Mouse (Mus musculus): ENCODE results near the gene P3h2.

Gene P3h2

DNA sequence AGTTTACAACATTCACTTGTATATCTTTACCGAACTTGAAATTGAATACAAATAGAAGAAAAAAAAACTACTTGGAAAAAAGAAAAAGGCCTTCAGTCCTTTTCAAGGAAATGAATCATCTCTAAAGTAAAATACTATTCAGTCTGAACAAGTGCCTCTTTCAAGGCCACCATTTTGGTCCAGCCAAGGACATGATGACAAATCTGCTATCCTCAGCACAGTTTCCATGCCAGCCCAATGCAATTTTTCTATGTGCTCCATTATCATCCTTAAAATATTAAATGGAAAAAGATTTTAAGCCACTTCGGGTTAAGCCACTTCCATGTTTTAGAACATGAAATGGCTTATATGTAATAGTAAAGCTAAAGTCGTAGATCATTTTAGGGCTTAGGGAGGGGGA lies 35.2 kb downstream of the P3h2 start:
- no peak for DNase-seq (ENCODE audit: low spot score in 2 of 2)

DNA sequence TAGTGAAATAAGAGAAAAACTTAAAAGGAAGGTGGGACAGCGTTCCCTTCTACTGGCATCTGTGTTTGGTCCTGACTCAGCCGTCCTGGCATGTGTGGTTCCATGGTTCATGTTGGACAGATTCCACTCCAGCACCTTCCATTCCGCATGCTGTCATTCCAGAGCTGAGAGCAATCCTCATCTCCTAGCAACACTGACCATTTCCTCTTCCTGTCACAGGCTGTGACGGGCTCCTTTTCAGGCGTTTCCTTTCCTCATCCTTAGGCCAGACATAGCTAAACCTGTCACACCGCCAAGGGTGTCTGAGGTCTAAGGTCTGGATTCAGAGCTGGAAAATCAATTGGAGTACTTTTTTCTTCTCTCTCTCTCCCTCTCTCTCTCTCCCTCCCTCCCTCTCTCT lies 40.5 kb downstream of the P3h2 start:
- DNase-seq (ENCODE audit: low spot score in 2 of 2): no peak

DNA sequence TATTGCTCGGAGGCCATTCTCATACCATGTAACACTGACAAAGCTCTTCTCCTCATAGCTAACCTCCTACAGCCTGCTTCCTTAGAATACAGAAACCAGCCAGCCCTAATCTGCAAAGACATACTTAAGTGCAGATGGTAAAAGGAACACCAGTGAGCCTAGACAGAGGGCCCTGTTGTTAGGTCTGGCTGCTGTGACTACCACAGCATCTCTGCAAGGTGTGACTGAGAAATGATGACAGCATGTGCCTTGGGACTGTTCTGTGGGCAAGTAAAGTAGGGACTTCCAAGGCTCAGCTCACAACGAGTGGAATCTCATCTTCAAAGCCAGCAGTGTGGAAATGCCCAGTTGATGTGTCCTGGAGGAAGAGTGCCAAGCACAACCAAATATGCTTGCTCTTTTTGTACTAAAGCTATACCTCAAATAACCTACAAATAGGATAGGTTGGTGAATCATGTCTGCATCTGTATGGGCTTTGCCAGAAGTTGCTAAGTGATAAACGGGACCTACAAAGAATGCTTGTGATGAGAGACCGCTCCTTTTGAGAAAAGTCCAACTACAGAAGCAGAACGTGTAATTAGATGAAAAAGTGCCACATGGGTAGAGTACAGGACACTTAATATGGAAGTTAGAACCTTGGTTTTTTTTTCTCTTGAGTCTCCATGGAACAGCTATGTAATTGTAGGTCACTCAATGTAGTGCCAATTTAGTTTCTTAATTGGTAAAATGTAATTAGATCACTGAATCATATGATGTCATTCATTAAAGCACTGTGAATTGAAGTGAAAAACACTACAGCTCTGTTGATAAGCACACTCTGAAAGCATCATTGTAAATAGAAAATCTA lies 45.1 kb downstream of the P3h2 start:
- no peak for DNase-seq (ENCODE audit: low spot score in 2 of 2)

DNA sequence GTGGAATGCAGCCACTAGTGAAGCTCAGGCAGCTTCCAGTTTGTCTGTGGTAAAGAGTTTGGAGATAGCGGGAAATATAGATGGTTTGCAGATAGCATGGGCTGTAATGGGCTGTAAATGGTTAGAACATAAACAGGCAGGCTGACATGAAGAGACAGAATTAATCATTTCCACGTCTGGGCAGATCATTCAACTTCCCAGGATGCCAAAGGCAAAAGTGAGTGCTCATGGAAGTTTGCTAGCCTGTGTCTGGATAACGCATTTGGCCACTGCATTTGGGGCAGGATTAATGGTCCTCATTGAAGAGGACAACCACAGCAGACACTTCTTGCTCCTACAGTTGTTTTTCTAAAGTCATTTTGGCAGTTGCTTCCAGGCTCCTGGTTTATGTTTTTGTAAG lies 52.0 kb downstream of the P3h2 start:
- no peak for DNase-seq (ENCODE audit: low spot score in 2 of 2)

DNA sequence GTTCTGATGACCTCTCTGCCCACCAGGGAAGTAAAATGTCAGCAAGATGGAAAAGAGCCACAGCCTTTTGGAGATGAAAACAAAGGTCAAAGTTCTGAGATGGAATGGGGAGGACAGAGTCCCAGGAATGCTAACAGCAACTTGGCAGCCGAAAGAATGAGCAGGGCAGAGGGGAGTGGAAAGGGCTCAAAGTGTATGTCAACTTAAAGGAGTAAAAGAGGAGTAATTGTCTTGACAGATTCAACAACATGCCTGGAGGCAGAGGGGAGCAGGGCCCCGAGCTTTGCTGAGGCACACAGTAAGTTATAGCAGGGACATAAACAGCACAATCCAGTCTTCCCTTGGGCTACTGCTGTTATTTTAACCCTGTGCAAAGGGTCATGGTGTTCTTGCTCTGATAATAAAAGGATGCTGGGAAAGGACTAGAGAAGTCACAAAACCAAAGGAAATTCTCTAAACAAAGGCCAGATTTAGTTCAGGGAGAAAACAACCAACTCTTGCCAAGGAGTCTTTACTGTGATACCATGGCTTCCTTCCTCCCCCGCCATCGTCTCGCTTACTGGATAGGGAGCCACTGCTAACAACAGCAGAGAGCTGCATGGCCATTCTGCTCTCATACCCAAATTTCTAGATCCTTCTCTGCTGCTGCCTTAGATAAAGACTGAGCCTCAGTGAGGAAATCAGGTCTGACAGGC lies 56.0 kb downstream of the P3h2 start:
- DNase-seq (ENCODE audit: low spot score in 2 of 2): no peak

DNA sequence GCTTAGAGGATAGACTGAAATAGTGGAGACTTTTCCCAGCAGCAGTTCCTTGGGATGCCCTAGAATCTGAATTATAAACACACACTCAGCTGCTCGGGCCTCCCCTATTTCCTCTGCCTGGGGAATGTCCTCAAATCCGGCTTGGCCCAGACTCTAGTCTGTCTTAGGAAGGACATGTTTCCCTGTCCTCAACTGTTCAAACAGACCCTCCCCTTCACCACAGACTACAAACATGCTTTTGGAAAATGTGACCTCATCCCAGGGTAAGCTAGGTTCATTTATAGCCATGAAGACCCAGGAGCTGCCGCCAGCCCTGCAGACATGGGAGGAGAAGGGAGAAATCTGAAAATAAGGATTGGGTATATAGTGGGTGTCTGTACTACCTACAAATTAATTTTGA lies 57.7 kb downstream of the P3h2 start:
- no peak for DNase-seq (ENCODE audit: low spot score in 2 of 2)

DNA sequence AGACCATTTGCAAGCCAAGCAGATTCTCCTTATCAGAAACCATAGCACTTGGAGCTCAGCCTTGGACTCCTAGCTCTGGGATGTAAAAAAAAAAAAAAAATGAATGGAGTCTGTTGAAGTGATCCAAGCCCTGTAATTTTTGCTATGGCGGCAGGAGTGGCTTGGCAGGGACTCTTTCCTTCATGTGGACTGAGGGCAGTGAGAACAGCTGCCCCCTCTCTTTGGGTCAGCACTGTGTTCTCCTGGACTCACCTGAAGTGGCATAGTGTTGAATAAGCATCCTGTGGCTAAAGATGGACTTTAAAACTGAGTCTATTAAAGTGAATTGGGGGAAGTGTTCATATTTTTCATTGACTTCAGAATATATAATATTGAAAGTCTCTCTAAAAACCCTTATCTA lies 58.2 kb downstream of the P3h2 start:
- no peak for DNase-seq (ENCODE audit: low spot score in 2 of 2)

DNA sequence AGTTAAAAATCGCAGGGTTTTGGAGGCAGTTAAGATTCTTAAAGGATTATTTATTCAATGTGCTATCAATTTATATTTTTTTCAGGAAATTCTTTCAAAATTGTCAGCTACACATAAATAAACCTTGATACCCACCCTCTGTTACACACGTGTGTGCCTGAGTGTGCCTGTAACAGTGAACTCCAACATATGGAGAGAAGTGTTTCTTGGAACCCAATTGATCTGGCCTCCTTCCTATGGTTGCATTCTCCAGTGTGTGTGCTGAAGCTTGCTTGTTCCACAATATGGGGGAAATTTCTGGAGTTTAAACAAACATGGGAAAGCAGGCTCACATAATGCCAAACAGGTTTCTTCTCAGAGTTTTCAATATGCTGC lies 63.7 kb downstream of the P3h2 start:
- no peak for DNase-seq (ENCODE audit: low spot score in 2 of 2)

DNA sequence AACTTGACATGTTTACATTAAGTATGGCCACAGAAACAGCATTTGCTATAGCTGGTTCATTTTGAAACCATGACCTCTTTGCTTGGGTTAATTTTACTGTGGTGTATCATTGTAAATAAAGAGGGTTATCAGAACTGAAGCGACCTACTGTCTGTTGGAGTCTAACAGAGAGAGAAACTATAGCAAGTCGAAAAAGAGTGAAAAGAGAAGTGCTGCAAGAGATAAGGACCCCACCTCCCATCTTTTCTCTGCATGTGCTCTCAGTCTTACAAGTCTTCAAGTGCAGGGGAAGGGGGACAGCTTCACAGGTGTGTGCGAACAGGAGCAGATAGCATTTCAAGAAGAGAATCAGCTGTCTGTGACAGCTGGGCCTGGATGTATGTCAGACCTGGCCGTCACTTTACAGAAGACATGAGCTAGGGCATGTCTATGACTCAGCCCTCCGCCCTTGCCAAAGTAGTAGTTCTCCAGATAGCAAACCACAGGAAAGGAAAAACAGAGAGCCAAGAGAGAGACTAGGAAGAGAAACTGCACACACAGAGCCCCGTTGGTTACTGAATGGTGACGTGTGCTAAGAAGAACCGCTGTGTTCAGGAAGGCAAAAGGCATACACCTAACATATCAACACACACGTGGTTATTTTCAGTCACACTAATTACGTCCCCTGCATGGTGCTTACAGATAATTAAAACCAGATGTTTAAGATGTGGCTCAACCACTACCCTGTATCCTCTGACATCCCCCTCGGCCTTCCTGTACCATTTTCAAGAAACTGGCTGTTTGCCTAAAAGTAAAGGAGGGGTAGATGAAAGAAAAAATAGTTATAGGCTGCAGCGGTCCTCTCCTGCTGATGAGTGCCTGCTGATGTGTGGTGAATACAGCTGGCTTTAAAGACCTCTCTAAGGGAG lies 64.3 kb downstream of the P3h2 start:
- no peak for DNase-seq (ENCODE audit: low spot score in 2 of 2)

DNA sequence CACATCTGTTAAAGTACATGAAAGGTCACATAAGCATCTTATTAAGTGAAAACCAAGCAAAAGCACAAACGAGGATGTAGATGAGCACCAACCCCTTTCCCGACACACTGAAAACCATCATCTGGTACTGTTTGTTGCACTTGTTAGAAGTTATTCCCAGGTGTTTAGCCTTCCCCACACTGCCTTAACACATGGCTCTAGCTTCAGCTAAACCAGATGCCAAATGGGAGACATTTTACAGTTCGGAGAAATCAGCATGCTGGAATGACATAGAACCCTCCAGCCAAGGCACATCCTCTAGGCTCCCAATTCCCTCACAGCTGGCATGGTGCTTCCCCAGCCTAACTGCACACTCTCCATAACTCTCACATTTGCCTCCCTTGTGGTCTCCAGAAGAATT lies 66.3 kb downstream of the P3h2 start:
- DNase-seq (ENCODE audit: low spot score in 2 of 2): no peak

DNA sequence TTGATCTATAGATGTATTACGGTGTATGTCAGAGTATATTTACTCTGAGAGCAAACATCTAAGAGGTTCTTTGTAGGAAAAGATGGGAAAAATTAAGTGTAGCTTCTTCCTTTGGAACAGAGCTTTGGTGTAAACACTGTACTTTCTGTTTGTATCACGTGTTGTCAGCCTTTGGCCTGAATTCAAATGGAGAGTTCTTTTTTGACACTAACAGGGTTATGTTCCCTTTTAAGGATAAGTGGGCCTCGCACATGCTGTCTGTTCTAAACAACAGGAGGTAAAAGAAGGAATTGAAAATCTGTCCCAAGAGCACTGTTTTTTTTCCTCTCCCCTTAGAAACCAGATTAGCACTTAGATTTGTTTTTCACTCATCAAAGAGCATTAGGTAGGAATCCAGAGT lies 70.1 kb downstream of the P3h2 start:
- no peak for DNase-seq (ENCODE audit: low spot score in 2 of 2)

DNA sequence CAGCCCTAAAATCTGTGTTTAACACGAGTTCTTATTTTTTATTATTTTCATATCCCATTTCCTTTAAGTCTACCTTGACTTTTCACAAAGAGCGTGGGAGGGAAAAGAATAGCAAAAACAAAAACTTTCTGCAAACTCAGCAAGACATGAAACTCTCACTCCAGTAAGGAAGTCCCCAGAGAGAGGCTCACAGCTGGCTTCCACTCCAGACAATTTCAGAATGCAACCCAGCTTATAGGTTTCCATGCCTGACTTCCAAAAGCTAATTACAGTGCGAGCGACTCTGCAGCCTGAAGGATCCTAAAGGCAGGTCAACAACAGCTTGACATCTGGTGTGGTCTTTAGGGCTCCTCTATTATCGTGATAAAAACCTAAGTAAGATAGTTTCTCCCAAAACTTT lies 70.5 kb downstream of the P3h2 start:
- no peak for DNase-seq (ENCODE audit: low spot score in 2 of 2)

DNA sequence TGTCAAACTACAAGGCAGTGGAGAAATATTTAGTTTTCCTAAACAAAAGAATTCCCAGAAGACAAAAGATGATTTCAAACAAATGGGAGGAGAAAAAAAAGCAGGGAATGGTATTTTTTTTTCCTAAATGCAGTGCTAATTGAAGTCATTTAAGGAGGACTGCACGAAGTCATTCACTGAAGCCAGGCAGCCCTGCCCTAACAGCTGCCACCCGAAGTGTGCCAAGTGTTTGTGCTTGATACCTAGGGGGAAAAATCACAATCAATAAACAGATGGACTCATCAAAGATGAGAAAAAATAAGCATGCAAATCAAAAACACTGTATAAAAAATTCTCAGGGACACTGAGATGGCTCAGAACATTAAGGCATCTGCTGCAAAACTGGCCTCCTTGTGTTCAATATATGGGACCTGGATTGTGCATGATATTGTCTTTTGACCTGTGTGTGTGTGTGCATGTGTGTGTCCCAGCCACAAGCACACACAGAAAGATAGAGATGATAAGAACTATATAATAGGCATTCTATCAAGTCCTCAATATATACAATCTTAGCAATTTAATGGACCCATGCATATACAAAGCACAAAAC lies 76.1 kb downstream of the P3h2 start:
- DNase-seq (ENCODE audit: low spot score in 2 of 2): no peak

DNA sequence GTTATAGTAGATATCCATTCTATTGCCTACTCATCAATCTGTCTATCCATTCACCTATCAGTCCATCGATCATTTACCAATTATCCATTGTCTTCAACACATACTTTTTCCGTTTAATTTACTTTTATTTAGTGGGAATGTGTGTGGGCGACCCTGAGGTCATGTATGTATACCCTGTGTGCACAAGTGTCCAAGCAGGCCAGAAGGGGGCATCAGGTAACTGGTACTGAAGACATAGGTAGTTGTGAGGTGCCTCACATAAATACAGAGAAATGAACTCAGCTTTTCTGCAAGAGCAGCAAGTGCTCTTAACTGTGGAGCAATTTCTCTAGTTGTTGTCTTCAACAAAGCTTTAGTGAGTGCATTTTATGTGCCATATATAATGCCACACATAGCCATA lies 79.2 kb downstream of the P3h2 start:
- no peak for DNase-seq (ENCODE audit: low spot score in 2 of 2)

DNA sequence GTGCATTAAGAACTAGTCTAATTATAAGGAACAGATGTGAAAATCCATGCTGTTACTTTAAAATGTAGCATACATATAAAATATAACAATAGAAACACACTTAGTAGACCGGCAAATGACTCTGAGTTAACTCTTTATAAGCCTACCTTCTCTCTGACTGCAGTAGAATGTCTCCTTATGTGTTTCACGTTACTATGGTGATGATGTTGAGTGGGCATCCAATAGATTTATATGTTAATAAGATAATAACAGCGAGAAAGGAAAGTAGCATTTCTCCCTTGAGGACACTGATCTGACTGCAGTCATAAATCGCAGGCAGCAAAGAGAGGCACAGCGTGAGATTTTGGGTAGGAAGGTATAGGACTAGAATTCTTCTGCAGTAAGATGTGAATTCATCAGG lies 81.0 kb downstream of the P3h2 start:
- no peak for DNase-seq (ENCODE audit: low spot score in 2 of 2)

DNA sequence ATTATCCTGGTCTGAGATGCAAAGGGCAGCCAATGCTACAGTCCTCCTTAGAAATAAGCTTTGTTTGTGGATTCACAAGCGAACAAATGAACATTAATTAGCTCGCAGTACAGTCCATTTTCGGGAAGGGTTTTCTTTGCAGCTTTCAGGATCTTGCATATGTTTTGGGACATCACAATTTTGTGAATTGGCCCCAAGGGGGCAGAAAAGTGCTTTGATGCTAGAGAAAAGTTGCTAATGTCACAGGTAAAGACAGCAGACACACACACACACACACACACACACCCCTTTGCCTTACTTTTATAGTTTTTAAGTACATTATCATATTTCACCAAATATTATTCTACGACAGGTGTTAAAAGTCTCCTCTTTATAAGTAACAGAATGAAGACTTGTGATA lies 82.2 kb downstream of the P3h2 start:
- DNase-seq (ENCODE audit: low spot score in 2 of 2): no peak

DNA sequence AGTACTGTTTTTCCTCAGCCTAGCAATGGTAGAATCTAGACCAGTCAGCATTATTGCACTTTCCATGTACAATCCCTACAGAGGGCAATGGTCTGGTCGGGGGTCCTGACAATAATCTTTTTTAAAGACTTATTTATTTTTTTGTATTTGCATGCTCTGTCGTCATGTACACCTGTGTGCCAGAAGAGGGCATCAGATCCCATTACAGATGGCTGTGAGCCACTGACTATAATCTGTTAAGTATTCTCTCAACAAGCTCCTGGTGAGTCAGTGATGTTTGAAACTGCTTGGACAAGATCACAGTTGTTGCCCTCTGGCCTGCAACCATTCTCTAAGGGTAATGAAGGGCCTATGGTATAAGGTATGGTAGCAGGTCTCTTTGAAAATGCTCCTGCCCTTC lies 83.8 kb downstream of the P3h2 start:
- DNase-seq (ENCODE audit: low spot score in 2 of 2): no peak

DNA sequence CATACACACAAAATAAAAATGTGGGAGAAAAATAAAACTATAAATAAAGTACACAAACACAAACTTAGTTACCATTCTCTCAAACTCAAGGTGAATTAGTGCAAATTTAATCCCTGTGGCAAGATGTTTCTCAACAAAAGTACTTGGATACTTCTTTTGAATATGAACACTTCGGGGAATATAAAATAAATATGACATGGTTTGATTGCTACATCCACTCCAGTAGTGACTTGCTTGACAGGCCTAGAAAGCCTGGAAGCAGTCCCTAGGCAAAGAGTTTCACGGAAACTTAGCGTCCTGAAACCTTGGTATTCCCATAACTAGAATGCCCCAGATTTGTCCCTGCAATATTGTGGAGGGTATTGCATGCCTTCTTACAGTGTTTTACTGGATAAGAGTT lies 99.8 kb downstream of the P3h2 start:
- no peak for DNase-seq (ENCODE audit: low spot score in 2 of 2)

DNA sequence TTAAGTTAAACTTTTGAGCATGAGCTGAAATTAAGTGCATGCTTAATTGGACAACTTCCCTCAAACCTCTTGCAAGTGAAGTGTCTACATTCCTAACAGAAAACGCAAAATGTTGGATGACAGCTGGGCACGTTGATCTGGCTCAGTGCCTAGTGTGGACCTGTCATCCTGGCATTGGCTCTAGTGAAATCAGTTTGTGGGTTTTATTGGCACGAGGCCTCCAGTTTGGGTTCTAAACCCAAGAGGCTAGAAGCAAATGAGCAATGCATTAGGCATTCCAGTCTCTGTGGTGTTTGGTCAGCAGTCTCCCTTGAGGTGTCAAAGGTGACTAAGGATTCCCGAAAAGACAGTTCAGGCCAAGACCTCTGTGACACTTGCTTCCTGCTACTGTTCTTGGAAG lies 102.3 kb downstream of the P3h2 start:
- no peak for DNase-seq (ENCODE audit: low spot score in 2 of 2)

DNA sequence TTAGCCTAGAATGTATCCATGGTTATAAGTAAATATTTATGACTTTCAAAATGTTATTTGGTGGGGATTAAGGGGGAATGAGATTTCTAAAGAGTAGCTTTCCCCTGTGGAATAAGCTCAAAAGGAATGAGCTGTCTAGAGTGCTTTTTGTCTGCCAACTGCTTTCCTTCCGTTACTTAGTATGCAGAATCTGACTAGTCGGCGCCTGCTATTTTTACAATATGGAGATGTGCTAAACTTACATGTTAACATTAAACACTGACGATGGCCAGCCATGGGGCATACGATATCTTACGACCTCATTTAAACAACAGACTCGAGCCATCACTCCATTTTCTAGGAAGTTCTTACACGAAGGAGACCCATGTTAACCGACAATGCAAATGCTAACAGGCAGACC lies 102.7 kb downstream of the P3h2 start:
- no peak for DNase-seq (ENCODE audit: low spot score in 2 of 2)

DNA sequence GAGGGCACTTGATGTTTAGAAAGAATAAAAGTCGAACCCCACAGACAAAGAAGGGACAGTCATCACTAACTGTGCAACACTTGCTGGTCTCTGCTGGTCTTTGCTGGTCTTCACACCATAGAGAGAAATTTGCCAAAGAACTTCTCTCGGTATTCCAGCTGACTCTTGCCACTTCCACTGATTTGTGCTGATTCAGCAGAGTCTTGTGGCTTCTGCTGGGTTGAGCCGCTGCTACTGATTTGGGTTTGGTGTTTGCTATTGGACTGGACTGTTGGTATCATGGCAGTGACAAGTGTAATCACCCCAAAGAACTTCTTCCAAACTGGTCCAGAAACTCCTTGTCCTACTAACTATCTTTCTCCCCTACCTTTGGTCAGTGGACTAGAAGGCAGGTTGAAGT lies 111.0 kb downstream of the P3h2 start:
- no peak for DNase-seq (ENCODE audit: low spot score in 2 of 2)

DNA sequence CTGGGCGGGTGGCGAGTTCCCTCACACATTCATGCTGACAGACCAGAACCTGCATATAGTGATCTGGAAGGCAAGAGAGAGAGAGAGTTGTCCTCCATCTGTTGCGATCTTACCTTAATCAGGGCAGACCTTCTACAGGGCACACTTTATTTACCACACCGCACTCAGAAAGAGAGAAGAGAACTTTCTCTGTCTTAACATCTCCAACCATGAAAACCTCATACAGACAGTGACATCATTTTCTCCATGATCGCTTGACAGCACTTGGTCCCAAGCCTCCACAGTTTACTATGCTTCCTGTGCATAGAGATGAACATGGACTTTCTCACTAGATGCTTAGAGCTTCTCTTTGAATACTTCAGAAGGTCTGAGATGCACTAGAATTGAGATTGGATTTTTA lies 118.4 kb downstream of the P3h2 start:
- no peak for DNase-seq (ENCODE audit: low spot score in 2 of 2)
